ENCODE assay signal across 9 mouse cellular contexts in the genomic region with DNA sequence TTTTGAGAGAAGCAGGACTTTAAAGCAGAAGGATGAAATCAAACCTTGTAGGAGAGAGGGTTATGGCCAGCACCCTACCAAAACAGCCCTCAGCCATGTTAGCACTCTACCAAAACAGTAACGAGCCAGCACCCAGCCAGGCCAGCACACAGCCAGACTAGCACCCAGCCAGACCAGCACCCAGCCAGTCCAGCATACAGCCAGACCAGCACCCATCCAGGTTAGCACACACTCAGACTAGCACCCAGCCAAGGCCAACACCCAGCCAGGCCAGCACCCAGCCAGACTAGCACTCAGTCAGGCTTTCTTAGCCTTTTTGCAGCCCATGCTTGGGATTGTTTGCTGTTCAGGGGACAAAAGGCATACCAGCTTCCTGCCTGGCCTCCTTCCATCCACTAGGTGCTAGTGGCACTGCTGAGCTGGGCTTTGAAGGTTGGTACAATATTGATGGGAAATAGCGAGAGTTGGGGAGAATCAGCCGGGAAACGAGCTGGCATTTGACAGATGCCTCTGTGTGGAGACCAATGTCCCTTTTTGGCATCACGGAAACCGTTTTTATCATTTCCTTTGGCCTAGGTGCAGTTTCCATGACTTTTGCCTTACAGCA.
DNase-seq lines count a peak whose midpoint lies in the region; ATAC-seq lines count a peak whose summit lies in the region.
"Had no signal": no experiment of that assay in that cellular context is flagged by ENCODE, and none has a peak within 500 bp of the region (broad histone marks: within the 10 kb centered on the region; RNA-seq: fewer than 3 reads in every experiment).

No protein-coding gene starts in this region.

- H3K9ac ChIP-seq in embryonic facial prominence, embryonic 13.5 days = no peak overlapping the region
- H3K9ac ChIP-seq: heart, embryonic 15.5 days had no signal

- no peak overlapping the region for H3K4me2 ChIP-seq in embryonic facial prominence, embryonic 13.5 days
- H3K4me2 ChIP-seq: heart, embryonic 15.5 days had no signal

- H3K4me3 ChIP-seq in embryonic facial prominence, embryonic 13.5 days = no peak overlapping the region
- no peak overlapping the region for H3K4me3 ChIP-seq in midbrain, embryonic 10.5 days
- H3K4me3 ChIP-seq: heart, embryonic 15.5 days had no signal

- no peaks in the 10 kb centered on the region for H3K27me3 ChIP-seq in embryonic facial prominence, embryonic 13.5 days
- no peaks in the 10 kb centered on the region for H3K27me3 ChIP-seq in midbrain, embryonic 10.5 days (ENCODE audit: low read depth, poor library complexity, severe bottlenecking)
- H3K27me3 ChIP-seq: heart, embryonic 15.5 days had no signal

- ATAC-seq in embryonic facial prominence, embryonic 13.5 days (ENCODE audit: insufficient number of reproducible peaks, insufficient read depth, low FRiP score, low TSS enrichment, low read depth) = peak; percentile 39; the same call in 1 of the 2 replicates

- DNase-seq in layer of hippocampus, adult 11-12 months (ENCODE audit: low spot score) = peak; percentile 29
- DNase-seq in layer of hippocampus, adult 9-10 months (ENCODE audit: low spot score) = no peak
- DNase-seq in cerebellum, adult 11 months = peak; percentile 17
- DNase-seq in midbrain, embryonic 10.5 days (ENCODE audit: low spot score) = peak; percentile 16
- no peak for DNase-seq in frontal cortex, postnatal 14 days (ENCODE audit: low spot score in 2 of 2)
- DNase-seq in spleen, adult 12 weeks (ENCODE audit: low spot score) = no peak
- DNase-seq in layer of hippocampus, postnatal 25 days (ENCODE audit: extremely low spot score in 1 of 2, low spot score in 1 of 2) = no peak

- peak overlapping the region; percentile 33 for H3K27ac ChIP-seq in embryonic facial prominence, embryonic 13.5 days
- H3K27ac ChIP-seq in midbrain, embryonic 10.5 days (replicated peaks) = 0 out of 2 replicates have a peak overlapping the region, but pooled peaks have one; percentile 34

- peaks cover 18% of the 10 kb centered on the region for H3K4me1 ChIP-seq in embryonic facial prominence, embryonic 13.5 days
- no peaks in the 10 kb centered on the region for H3K4me1 ChIP-seq in midbrain, embryonic 10.5 days

- 54% methylated on average over 6 of the region's 6 CpGs for WGBS in embryonic facial prominence, embryonic 13.5 days
- 69% methylated on average over 6 of the region's 6 CpGs for WGBS in midbrain, embryonic 10.5 days

- no peaks in the 10 kb centered on the region for H3K9me3 ChIP-seq in embryonic facial prominence, embryonic 13.5 days
- no peaks in the 10 kb centered on the region for H3K9me3 ChIP-seq in midbrain, embryonic 10.5 days (replicated peaks)
- H3K9me3 ChIP-seq: heart, embryonic 15.5 days had no signal

- no peaks in the 10 kb centered on the region for H3K36me3 ChIP-seq in embryonic facial prominence, embryonic 13.5 days
- H3K36me3 ChIP-seq in midbrain, embryonic 10.5 days = no peaks in the 10 kb centered on the region
- H3K36me3 ChIP-seq: heart, embryonic 15.5 days had no signal

Comparison
In these comparisons a context has a peak if more than half of its experiments do, and no peak if none do; other contexts are left out.
1. DNase-seq: peak in layer of hippocampus, adult 11-12 months (single experiment), cerebellum, adult 11 months (single experiment) and midbrain, embryonic 10.5 days (single experiment); none in layer of hippocampus, adult 9-10 months (single experiment), frontal cortex, postnatal 14 days (0 of 2), spleen, adult 12 weeks (single experiment) and layer of hippocampus, postnatal 25 days (0 of 2).